Mouse (Mus musculus): ENCODE data around the gene Tmem25. TPM values are rescaled to one million over a fixed set of nuclear protein-coding genes. Genes with fewer than 3 reads are reported as not detected.

The Tmem25 gene
- polyA plus RNA-seq (2014; fragmentation: Nextera tagmentation; extraction: Ambion mirVana): 0.80 and 0.85 TPM in 2 replicates

GRCm38 (mm10) chr9:44799102-44799957, at the start of gene Tmem25:
Gene Tmem25, minus strand, starts transcription at chr9:44799307.
- DNase-seq: peak; percentile 80
- H3K4me3 ChIP-seq (ENCODE audit: low read depth, low read length): peak within 1 kb of the TSS; percentile 60
- H3K27me3 ChIP-seq (ENCODE audit: insufficient read depth, low read length): peaks cover 29% of the 10 kb centered on the region
- peak within 1 kb of the TSS; percentile 97 for H3K4me2 ChIP-seq
- no peaks in the 10 kb centered on the region for H3K9me3 ChIP-seq (ENCODE audit: low read depth, low read length)
- TF ChIP-seq CTCF (IDR thresholded peaks at IDR 0.05; ENCODE audit: low read depth): no peak
- H3K36me3 ChIP-seq (ENCODE audit: insufficient read depth): no peaks in the 10 kb centered on the region; the same call in 1 of the 2 replicates
- peak; percentile 95 for ATAC-seq (ENCODE audit: insufficient read depth)
- peak within 1 kb of the TSS; percentile 46; the same call in 1 of the 2 replicates for H3K27ac ChIP-seq (ENCODE audit: low read depth)
- WGBS: under 1% methylated on average over 75 of the region's 75 CpGs
- H3K4me1 ChIP-seq (ENCODE audit: insufficient read depth): peaks cover 2% of the 10 kb centered on the region; the same call in 1 of the 2 replicates
- H3K9ac ChIP-seq: peak within 1 kb of the TSS; percentile 58

- no peaks in the 10 kb centered on the region for H3K9me3 ChIP-seq (ENCODE audit: low read depth, low read length)
- no peak overlapping the region for H3K9ac ChIP-seq
- no peaks in the 10 kb centered on the region for H3K4me1 ChIP-seq (ENCODE audit: insufficient read depth)
- WGBS: 83% methylated on average over 6 of the region's 6 CpGs
- ATAC-seq (ENCODE audit: insufficient read depth): no peak
- H3K4me3 ChIP-seq (ENCODE audit: low read depth, low read length): no peak overlapping the region
- no peak for TF ChIP-seq CTCF (IDR thresholded peaks at IDR 0.05; ENCODE audit: low read depth)
- no peaks in the 10 kb centered on the region for H3K27me3 ChIP-seq (ENCODE audit: insufficient read depth, low read length)
- H3K27ac ChIP-seq (ENCODE audit: low read depth): no peak overlapping the region
- no peak overlapping the region for H3K4me2 ChIP-seq
- peaks cover 81% of the 10 kb centered on the region for H3K36me3 ChIP-seq (ENCODE audit: insufficient read depth)
- no peak for DNase-seq
Measured at GRCm38 (mm10) chr9:44847446-44847845, 48.3 kb upstream of the Tmem25 start.

DNA sequence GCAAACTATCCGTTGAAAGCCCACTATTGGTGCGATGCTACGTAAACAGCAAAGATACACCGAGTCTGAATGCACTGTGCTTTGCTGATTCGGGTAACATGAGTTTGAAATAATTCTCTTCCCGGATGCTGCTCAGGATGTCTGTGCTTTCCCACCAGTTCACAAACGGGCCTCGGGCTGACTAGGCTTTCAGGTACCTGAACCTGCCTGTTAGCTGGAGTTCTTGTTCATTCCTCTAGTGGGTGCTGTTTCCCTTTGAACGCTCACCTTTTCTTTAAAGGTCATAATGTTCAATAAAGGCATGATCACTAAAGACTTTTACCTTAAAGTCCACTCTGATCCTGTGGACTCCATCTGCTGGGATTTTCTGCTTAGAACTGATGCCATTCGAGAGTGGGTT, 42.1 kb upstream of the Tmem25 start:
- peak; percentile 54 for TF ChIP-seq CTCF (IDR thresholded peaks at IDR 0.05; ENCODE audit: low read depth)
- no peak for ATAC-seq (ENCODE audit: insufficient read depth)
- Histone ChIP-seq H3K9me3 (ENCODE audit: low read depth, low read length) (no peaks in the 10 kb centered on the region), H3K4me3 (ENCODE audit: low read depth, low read length) (no peak overlapping the region), H3K4me2 (no peak overlapping the region), H3K9ac (no peak overlapping the region), H3K4me1 (ENCODE audit: insufficient read depth) (no peaks in the 10 kb centered on the region), H3K36me3 (ENCODE audit: insufficient read depth) (peaks cover 92% of the 10 kb centered on the region), H3K27ac (ENCODE audit: low read depth) (no peak overlapping the region), H3K27me3 (ENCODE audit: insufficient read depth, low read length) (no peaks in the 10 kb centered on the region)
- DNase-seq: peak; percentile 23
- WGBS: 88% methylated on average over 10 of the region's 10 CpGs

DNA sequence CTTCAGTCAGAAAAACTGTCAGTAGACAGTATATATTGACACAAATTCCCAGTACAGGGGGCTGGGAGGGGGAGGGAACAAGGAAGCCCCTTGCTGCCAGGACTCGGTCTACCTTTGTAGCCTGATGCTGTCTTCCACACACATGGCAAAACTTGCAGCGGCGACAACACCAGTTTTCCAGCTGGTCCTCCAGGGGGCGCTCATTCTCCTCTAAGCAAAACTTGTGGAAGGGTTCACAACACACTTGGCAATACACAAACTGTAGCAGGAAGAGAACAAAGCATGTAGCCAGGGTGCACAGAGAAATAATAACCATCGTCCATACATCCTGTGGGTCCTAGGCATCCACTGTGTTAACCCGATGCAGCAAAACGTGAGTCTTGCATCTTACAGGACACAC, 37.3 kb upstream of the Tmem25 start:
- peaks cover 90% of the 10 kb centered on the region for H3K36me3 ChIP-seq (ENCODE audit: insufficient read depth)
- no peak overlapping the region for H3K4me3 ChIP-seq (ENCODE audit: low read depth, low read length)
- DNase-seq (peak; percentile 85), ATAC-seq (ENCODE audit: insufficient read depth) (no peak)
- 53% methylated on average over 7 of the region's 7 CpGs for WGBS
- TF ChIP-seq CTCF (IDR thresholded peaks at IDR 0.05; ENCODE audit: low read depth): peak; percentile 78
- no peak overlapping the region for H3K4me2 ChIP-seq
- no peaks in the 10 kb centered on the region for H3K4me1 ChIP-seq (ENCODE audit: insufficient read depth)
- H3K9ac ChIP-seq: no peak overlapping the region
- no peaks in the 10 kb centered on the region for H3K9me3 ChIP-seq (ENCODE audit: low read depth, low read length)
- no peaks in the 10 kb centered on the region for H3K27me3 ChIP-seq (ENCODE audit: insufficient read depth, low read length)
- no peak overlapping the region for H3K27ac ChIP-seq (ENCODE audit: low read depth)

DNA sequence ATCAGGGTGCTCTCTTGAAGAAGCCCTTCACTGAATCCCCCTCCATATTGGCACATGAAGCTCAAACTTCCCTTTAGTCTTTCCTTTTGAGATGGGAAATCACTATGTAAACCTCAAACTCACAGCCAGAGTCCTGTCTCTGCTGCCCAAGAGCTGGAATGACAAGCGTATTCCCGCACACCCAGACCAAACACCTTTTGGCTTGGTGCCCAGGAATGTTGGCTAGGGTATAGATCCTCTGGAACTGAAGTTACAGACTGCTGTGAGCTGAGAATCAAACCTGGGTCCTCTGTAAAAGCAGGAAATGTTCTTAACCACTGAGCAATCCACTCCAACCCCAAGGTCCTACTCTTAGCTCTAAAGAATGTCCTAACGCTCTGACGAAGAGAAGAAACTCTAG, 33.2 kb upstream of the Tmem25 start:
- Histone ChIP-seq H3K27me3 (ENCODE audit: insufficient read depth, low read length) (no peaks in the 10 kb centered on the region), H3K4me2 (no peak overlapping the region), H3K9me3 (ENCODE audit: low read depth, low read length) (no peaks in the 10 kb centered on the region), H3K9ac (no peak overlapping the region), H3K27ac (ENCODE audit: low read depth) (no peak overlapping the region), H3K4me3 (ENCODE audit: low read depth, low read length) (no peak overlapping the region), H3K36me3 (ENCODE audit: insufficient read depth) (peaks cover 94% of the 10 kb centered on the region), H3K4me1 (ENCODE audit: insufficient read depth) (no peaks in the 10 kb centered on the region)
- DNase-seq (peak; percentile 52), ATAC-seq (ENCODE audit: insufficient read depth) (no peak)
- no peak for TF ChIP-seq CTCF (IDR thresholded peaks at IDR 0.05; ENCODE audit: low read depth)
- WGBS: 75% methylated on average over 4 of the region's 4 CpGs

- peaks cover 96% of the 10 kb centered on the region for H3K36me3 ChIP-seq (ENCODE audit: insufficient read depth)
- H3K9ac ChIP-seq: no peak overlapping the region
- H3K4me3 ChIP-seq (ENCODE audit: low read depth, low read length): no peak overlapping the region
- H3K9me3 ChIP-seq (ENCODE audit: low read depth, low read length): no peaks in the 10 kb centered on the region
- DNase-seq (no peak), ATAC-seq (ENCODE audit: insufficient read depth) (no peak)
- no peak overlapping the region for H3K27ac ChIP-seq (ENCODE audit: low read depth)
- H3K4me2 ChIP-seq: no peak overlapping the region
- no peaks in the 10 kb centered on the region for H3K4me1 ChIP-seq (ENCODE audit: insufficient read depth)
- no peaks in the 10 kb centered on the region for H3K27me3 ChIP-seq (ENCODE audit: insufficient read depth, low read length)
- 78% methylated on average over 2 of the region's 2 CpGs for WGBS
- TF ChIP-seq CTCF (IDR thresholded peaks at IDR 0.05; ENCODE audit: low read depth): no peak
Measured at GRCm38 (mm10) chr9:44830506-44830905, 31.4 kb upstream of the Tmem25 start.

GRCm38 (mm10) chr9:44828944-44829343, 29.8 kb upstream of the Tmem25 start:
- Histone ChIP-seq H3K4me3 (ENCODE audit: low read depth, low read length) (no peak overlapping the region), H3K4me1 (ENCODE audit: insufficient read depth) (no peaks in the 10 kb centered on the region), H3K36me3 (ENCODE audit: insufficient read depth) (peaks cover 96% of the 10 kb centered on the region), H3K4me2 (no peak overlapping the region), H3K27ac (ENCODE audit: low read depth) (no peak overlapping the region), H3K9me3 (ENCODE audit: low read depth, low read length) (no peaks in the 10 kb centered on the region), H3K9ac (no peak overlapping the region), H3K27me3 (ENCODE audit: insufficient read depth, low read length) (no peaks in the 10 kb centered on the region)
- 97% methylated on average over 11 of the region's 11 CpGs for WGBS
- DNase-seq (no peak), ATAC-seq (ENCODE audit: insufficient read depth) (no peak)
- TF ChIP-seq CTCF (IDR thresholded peaks at IDR 0.05; ENCODE audit: low read depth): no peak

Measured in lung, embryonic 14.5 days (tissue).